Mouse (Mus musculus): Measurements from ENCODE around the gene Mgat4a. TPM values are rescaled to one million over a fixed set of nuclear protein-coding genes. Genes with fewer than 3 reads are reported as not detected.

Mgat4a gene
- polyA plus RNA-seq, 1 experiment from 2014 or later, result 4.5 TPM

- peak; percentile 16 for DNase-seq (ENCODE audit: low spot score)
- Histone ChIP-seq H3K36me3 (ENCODE audit: control insufficient read depth, insufficient read depth, low read length) (no peaks in the 10 kb centered on the region; the same call in 1 of the 2 replicates), H3K9ac (ENCODE audit: low read length) (no peak overlapping the region), H3K4me3 (ENCODE audit: low read depth, low read length) (no peak overlapping the region), H3K4me1 (ENCODE audit: control insufficient read depth, insufficient read depth, low read length) (no peaks in the 10 kb centered on the region), H3K9me3 (ENCODE audit: control insufficient read depth, low read length) (no peaks in the 10 kb centered on the region), H3K27ac (ENCODE audit: low read depth, low read length) (no peak overlapping the region), H3K27me3 (ENCODE audit: control insufficient read depth, insufficient read depth, low read length) (no peaks in the 10 kb centered on the region), H3K4me2 (ENCODE audit: low read depth) (no peak overlapping the region)
- ATAC-seq (ENCODE audit: insufficient read depth, low FRiP score, low TSS enrichment), result no peak
- 100% methylated on average over 1 of the region's 1 CpGs for WGBS
Measured at GRCm38 (mm10) chr1:37419420-37419819, 121.4 kb downstream of the Mgat4a start.

GRCm38 (mm10) chr1:37415394-37415793 is 125.4 kb downstream of the Mgat4a start:
- DNase-seq (ENCODE audit: low spot score) (no peak), ATAC-seq (ENCODE audit: insufficient read depth, low FRiP score, low TSS enrichment) (no peak)
- no peaks in the 10 kb centered on the region for H3K27me3 ChIP-seq (ENCODE audit: control insufficient read depth, insufficient read depth, low read length)
- no peak overlapping the region for H3K9ac ChIP-seq (ENCODE audit: low read length)
- no peak overlapping the region for H3K27ac ChIP-seq (ENCODE audit: low read depth, low read length)
- no peaks in the 10 kb centered on the region; the same call in 1 of the 2 replicates for H3K36me3 ChIP-seq (ENCODE audit: control insufficient read depth, insufficient read depth, low read length)
- no peak overlapping the region for H3K4me2 ChIP-seq (ENCODE audit: low read depth)
- no peak overlapping the region for H3K4me3 ChIP-seq (ENCODE audit: low read depth, low read length)
- no peaks in the 10 kb centered on the region for H3K4me1 ChIP-seq (ENCODE audit: control insufficient read depth, insufficient read depth, low read length)
- WGBS, result 96% methylated on average over 1 of the region's 1 CpGs
- no peaks in the 10 kb centered on the region for H3K9me3 ChIP-seq (ENCODE audit: control insufficient read depth, low read length)

GRCm38 (mm10) chr1:37409647-37410046 is 131.2 kb downstream of the Mgat4a start:
- ATAC-seq (ENCODE audit: insufficient read depth, low FRiP score, low TSS enrichment), result no peak
- Histone ChIP-seq H3K4me2 (ENCODE audit: low read depth) (no peak overlapping the region), H3K4me1 (ENCODE audit: control insufficient read depth, insufficient read depth, low read length) (no peaks in the 10 kb centered on the region), H3K9me3 (ENCODE audit: control insufficient read depth, low read length) (no peaks in the 10 kb centered on the region), H3K27ac (ENCODE audit: low read depth, low read length) (no peak overlapping the region), H3K27me3 (ENCODE audit: control insufficient read depth, insufficient read depth, low read length) (no peaks in the 10 kb centered on the region), H3K36me3 (ENCODE audit: control insufficient read depth, insufficient read depth, low read length) (no peaks in the 10 kb centered on the region), H3K4me3 (ENCODE audit: low read depth, low read length) (no peak overlapping the region), H3K9ac (ENCODE audit: low read length) (no peak overlapping the region)
- no peak for DNase-seq (ENCODE audit: low spot score)

GRCm38 (mm10) chr1:37408678-37409077 is 132.1 kb downstream of the Mgat4a start:
- Histone ChIP-seq H3K27ac (ENCODE audit: low read depth, low read length) (no peak overlapping the region), H3K9me3 (ENCODE audit: control insufficient read depth, low read length) (no peaks in the 10 kb centered on the region), H3K4me3 (ENCODE audit: low read depth, low read length) (no peak overlapping the region), H3K9ac (ENCODE audit: low read length) (no peak overlapping the region), H3K4me1 (ENCODE audit: control insufficient read depth, insufficient read depth, low read length) (no peaks in the 10 kb centered on the region), H3K4me2 (ENCODE audit: low read depth) (no peak overlapping the region), H3K27me3 (ENCODE audit: control insufficient read depth, insufficient read depth, low read length) (no peaks in the 10 kb centered on the region), H3K36me3 (ENCODE audit: control insufficient read depth, insufficient read depth, low read length) (no peaks in the 10 kb centered on the region)
- WGBS, result 85% methylated on average over 3 of the region's 3 CpGs
- DNase-seq (ENCODE audit: low spot score) (no peak), ATAC-seq (ENCODE audit: insufficient read depth, low FRiP score, low TSS enrichment) (no peak)

GRCm38 (mm10) chr1:37408059-37408458 is 132.8 kb downstream of the Mgat4a start:
- H3K9me3 ChIP-seq (ENCODE audit: control insufficient read depth, low read length), result no peaks in the 10 kb centered on the region
- H3K27ac ChIP-seq (ENCODE audit: low read depth, low read length), result no peak overlapping the region
- no peak for DNase-seq (ENCODE audit: low spot score)
- 88% methylated on average over 8 of the region's 8 CpGs for WGBS
- no peaks in the 10 kb centered on the region for H3K27me3 ChIP-seq (ENCODE audit: control insufficient read depth, insufficient read depth, low read length)
- H3K4me3 ChIP-seq (ENCODE audit: low read depth, low read length), result no peak overlapping the region
- no peak overlapping the region for H3K9ac ChIP-seq (ENCODE audit: low read length)
- no peak for ATAC-seq (ENCODE audit: insufficient read depth, low FRiP score, low TSS enrichment)
- no peaks in the 10 kb centered on the region for H3K4me1 ChIP-seq (ENCODE audit: control insufficient read depth, insufficient read depth, low read length)
- no peaks in the 10 kb centered on the region for H3K36me3 ChIP-seq (ENCODE audit: control insufficient read depth, insufficient read depth, low read length)
- no peak overlapping the region for H3K4me2 ChIP-seq (ENCODE audit: low read depth)

GRCm38 (mm10) chr1:37407228-37407627 is 133.6 kb downstream of the Mgat4a start:
- ATAC-seq (ENCODE audit: insufficient read depth, low FRiP score, low TSS enrichment) (no peak), DNase-seq (ENCODE audit: low spot score) (no peak)
- no peaks in the 10 kb centered on the region for H3K36me3 ChIP-seq (ENCODE audit: control insufficient read depth, insufficient read depth, low read length)
- H3K9me3 ChIP-seq (ENCODE audit: control insufficient read depth, low read length), result no peaks in the 10 kb centered on the region
- 80% methylated on average over 8 of the region's 8 CpGs for WGBS
- no peak overlapping the region for H3K9ac ChIP-seq (ENCODE audit: low read length)
- no peak overlapping the region for H3K4me3 ChIP-seq (ENCODE audit: low read depth, low read length)
- no peak overlapping the region for H3K27ac ChIP-seq (ENCODE audit: low read depth, low read length)
- H3K4me1 ChIP-seq (ENCODE audit: control insufficient read depth, insufficient read depth, low read length), result no peaks in the 10 kb centered on the region
- no peak overlapping the region for H3K4me2 ChIP-seq (ENCODE audit: low read depth)
- H3K27me3 ChIP-seq (ENCODE audit: control insufficient read depth, insufficient read depth, low read length), result no peaks in the 10 kb centered on the region

GRCm38 (mm10) chr1:37405137-37405536 is 135.7 kb downstream of the Mgat4a start:
- 81% methylated on average over 2 of the region's 2 CpGs for WGBS
- Histone ChIP-seq H3K4me3 (ENCODE audit: low read depth, low read length) (no peak overlapping the region), H3K9me3 (ENCODE audit: control insufficient read depth, low read length) (no peaks in the 10 kb centered on the region), H3K4me2 (ENCODE audit: low read depth) (no peak overlapping the region), H3K36me3 (ENCODE audit: control insufficient read depth, insufficient read depth, low read length) (no peaks in the 10 kb centered on the region), H3K9ac (ENCODE audit: low read length) (no peak overlapping the region), H3K4me1 (ENCODE audit: control insufficient read depth, insufficient read depth, low read length) (no peaks in the 10 kb centered on the region), H3K27ac (ENCODE audit: low read depth, low read length) (no peak overlapping the region), H3K27me3 (ENCODE audit: control insufficient read depth, insufficient read depth, low read length) (no peaks in the 10 kb centered on the region)
- DNase-seq (ENCODE audit: low spot score), result no peak
- ATAC-seq (ENCODE audit: insufficient read depth, low FRiP score, low TSS enrichment), result no peak

- no peaks in the 10 kb centered on the region for H3K36me3 ChIP-seq (ENCODE audit: control insufficient read depth, insufficient read depth, low read length)
- H3K9me3 ChIP-seq (ENCODE audit: control insufficient read depth, low read length), result no peaks in the 10 kb centered on the region
- no peaks in the 10 kb centered on the region for H3K27me3 ChIP-seq (ENCODE audit: control insufficient read depth, insufficient read depth, low read length)
- H3K27ac ChIP-seq (ENCODE audit: low read depth, low read length), result no peak overlapping the region
- H3K4me2 ChIP-seq (ENCODE audit: low read depth), result no peak overlapping the region
- DNase-seq (ENCODE audit: low spot score) (peak; percentile 62), ATAC-seq (ENCODE audit: insufficient read depth, low FRiP score, low TSS enrichment) (no peak)
- H3K4me3 ChIP-seq (ENCODE audit: low read depth, low read length), result no peak overlapping the region
- H3K9ac ChIP-seq (ENCODE audit: low read length), result no peak overlapping the region
- WGBS, result 68% methylated on average over 4 of the region's 4 CpGs
- 0 out of 2 replicates have a peak, but pooled peaks cover 3% of the 10 kb centered on the region for H3K4me1 ChIP-seq (ENCODE audit: control insufficient read depth, insufficient read depth, low read length)
Measured at GRCm38 (mm10) chr1:37401687-37402086, 139.1 kb downstream of the Mgat4a start.

- 0 out of 2 replicates have a peak, but pooled peaks cover 3% of the 10 kb centered on the region for H3K4me1 ChIP-seq (ENCODE audit: control insufficient read depth, insufficient read depth, low read length)
- no peak overlapping the region for H3K4me2 ChIP-seq (ENCODE audit: low read depth)
- peak overlapping the region; percentile 35; the same call in 1 of the 2 replicates for H3K27ac ChIP-seq (ENCODE audit: low read depth, low read length)
- DNase-seq (ENCODE audit: low spot score), result no peak
- H3K4me3 ChIP-seq (ENCODE audit: low read depth, low read length), result no peak overlapping the region
- no peak for ATAC-seq (ENCODE audit: insufficient read depth, low FRiP score, low TSS enrichment)
- H3K27me3 ChIP-seq (ENCODE audit: control insufficient read depth, insufficient read depth, low read length), result no peaks in the 10 kb centered on the region
- no peaks in the 10 kb centered on the region for H3K36me3 ChIP-seq (ENCODE audit: control insufficient read depth, insufficient read depth, low read length)
- no peaks in the 10 kb centered on the region for H3K9me3 ChIP-seq (ENCODE audit: control insufficient read depth, low read length)
- 55% methylated on average over 8 of the region's 8 CpGs for WGBS
- no peak overlapping the region for H3K9ac ChIP-seq (ENCODE audit: low read length)
Measured at GRCm38 (mm10) chr1:37399734-37400133, 141.1 kb downstream of the Mgat4a start.

All from neural tube, embryonic 11.5 days (tissue).